Mouse (Mus musculus): Measurements from ENCODE around the gene Zfp867.

Gene Zfp867

GRCm38 (mm10) chr11:59472326-59472677 is at the start of gene Zfp867:
Gene Zfp867 (minus strand): TSS chr11:59472474.
- DNase-seq = peak; percentile 86

- no peak for DNase-seq
These were observed 47.6 kb upstream of the Zfp867 start for GRCm38 (mm10) chr11:59519741-59520495.

- DNase-seq = no peak
These were observed 46.0 kb upstream of the Zfp867 start for GRCm38 (mm10) chr11:59518226-59518625.

- DNase-seq = no peak
These were observed 45.2 kb upstream of the Zfp867 start for GRCm38 (mm10) chr11:59517441-59517840.

GRCm38 (mm10) chr11:59514789-59515188 is 42.5 kb upstream of the Zfp867 start:
- DNase-seq = no peak

- no peak for DNase-seq
These were observed 42.1 kb upstream of the Zfp867 start for GRCm38 (mm10) chr11:59514381-59514780.

GRCm38 (mm10) chr11:59513556-59513955 is 41.3 kb upstream of the Zfp867 start:
- DNase-seq = no peak

GRCm38 (mm10) chr11:59512733-59513132 is 40.5 kb upstream of the Zfp867 start:
- no peak for DNase-seq

- no peak for DNase-seq
These were observed 39.3 kb upstream of the Zfp867 start for GRCm38 (mm10) chr11:59511558-59511957.

GRCm38 (mm10) chr11:59506713-59507074 is 34.4 kb upstream of the Zfp867 start:
- no peak for DNase-seq

GRCm38 (mm10) chr11:59505839-59506712 is 33.8 kb upstream of the Zfp867 start:
- DNase-seq = peak; percentile 77

GRCm38 (mm10) chr11:59505351-59505838 is 33.1 kb upstream of the Zfp867 start:
- peak; percentile 62 for DNase-seq

- DNase-seq = no peak
These were observed 29.9 kb upstream of the Zfp867 start for GRCm38 (mm10) chr11:59501978-59502700.

- DNase-seq = no peak
These were observed 25.5 kb upstream of the Zfp867 start for GRCm38 (mm10) chr11:59497747-59498146.

GRCm38 (mm10) chr11:59496672-59497310 is 24.5 kb upstream of the Zfp867 start:
- no peak for DNase-seq

- DNase-seq = no peak
These were observed 13.9 kb upstream of the Zfp867 start for GRCm38 (mm10) chr11:59486222-59486621.

GRCm38 (mm10) chr11:59485641-59486040 is 13.4 kb upstream of the Zfp867 start:
- DNase-seq = no peak

GRCm38 (mm10) chr11:59483212-59483611 is 10.9 kb upstream of the Zfp867 start:
- DNase-seq = peak; percentile 50

- no peak for DNase-seq
These were observed 5.0 kb upstream of the Zfp867 start for GRCm38 (mm10) chr11:59477240-59477639.

GRCm38 (mm10) chr11:59471413-59472325 is 605 bp downstream of the Zfp867 start:
- DNase-seq = no peak

GRCm38 (mm10) chr11:59460459-59460858 is 11.8 kb downstream of the Zfp867 start:
- no peak for DNase-seq

GRCm38 (mm10) chr11:59458973-59459372 is 13.3 kb downstream of the Zfp867 start:
- no peak for DNase-seq
